Mouse (Mus musculus) cerebellum, adult 9-10 months (tissue): ENCODE data around the gene Pitpna.

Source experiments
- DNase-seq: peaks from one replicate; pipeline ENCODE4 v3.0.0; 2022

Gene Pitpna

DNA sequence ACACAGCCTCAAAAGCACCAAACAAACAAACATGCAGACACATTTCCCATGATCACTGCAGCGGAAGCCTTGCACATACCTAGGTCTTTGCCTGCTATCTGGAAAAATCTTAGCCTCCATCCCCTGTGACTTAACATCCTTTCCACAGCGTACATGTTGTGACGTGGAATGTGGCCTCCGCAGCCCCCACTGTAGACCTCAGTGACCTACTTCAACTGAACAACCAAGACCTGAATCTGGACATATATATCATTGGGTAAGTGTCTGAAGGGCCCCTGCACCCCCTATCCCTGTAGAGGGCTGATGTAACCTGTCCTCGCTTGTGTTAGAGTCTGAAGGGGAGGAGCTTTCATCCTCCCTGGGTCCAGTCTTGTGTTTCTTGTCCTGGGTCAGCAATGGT lies 45.0 kb downstream of the Pitpna start:
- no peak for DNase-seq

DNA sequence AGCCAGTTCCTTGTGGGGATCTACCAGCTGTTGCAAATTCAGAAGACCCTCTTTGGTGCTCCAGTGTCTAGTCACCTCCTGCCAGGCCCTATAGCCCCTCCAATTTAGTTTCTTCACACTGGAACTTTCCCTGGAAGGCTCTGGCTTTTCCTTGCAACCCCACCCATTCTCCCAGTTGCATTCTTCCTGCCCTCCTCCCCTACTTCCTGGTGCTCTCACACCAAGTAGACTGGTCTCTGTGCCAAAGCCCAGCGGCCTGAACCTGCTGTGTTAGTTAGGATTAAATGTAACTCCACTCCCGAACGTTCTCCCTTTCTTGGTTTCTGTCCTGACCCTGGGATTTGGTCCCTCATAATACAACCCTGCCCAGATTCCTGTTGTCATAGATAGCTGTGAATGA lies 46.9 kb downstream of the Pitpna start:
- no peak for DNase-seq

DNA sequence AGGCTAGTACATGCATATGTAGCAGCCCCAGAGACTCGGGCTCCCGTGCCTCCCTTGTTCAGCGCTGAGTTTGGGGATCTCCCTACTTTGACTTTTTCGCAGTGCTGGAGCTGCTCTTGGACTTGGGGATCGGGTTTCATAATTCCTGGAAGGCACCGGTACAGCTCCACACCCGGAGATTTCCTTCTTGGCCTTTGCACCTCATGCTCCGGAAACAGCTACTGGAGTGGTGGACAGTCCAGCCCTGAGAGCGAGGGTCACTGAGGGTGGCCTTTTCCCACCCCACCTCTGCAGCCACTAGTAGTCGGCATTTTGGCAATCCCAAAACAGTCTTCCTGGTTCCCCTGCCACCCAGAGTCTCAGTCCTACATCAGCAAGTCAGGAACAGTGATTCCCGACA lies 47.4 kb downstream of the Pitpna start:
- DNase-seq: no peak

DNA sequence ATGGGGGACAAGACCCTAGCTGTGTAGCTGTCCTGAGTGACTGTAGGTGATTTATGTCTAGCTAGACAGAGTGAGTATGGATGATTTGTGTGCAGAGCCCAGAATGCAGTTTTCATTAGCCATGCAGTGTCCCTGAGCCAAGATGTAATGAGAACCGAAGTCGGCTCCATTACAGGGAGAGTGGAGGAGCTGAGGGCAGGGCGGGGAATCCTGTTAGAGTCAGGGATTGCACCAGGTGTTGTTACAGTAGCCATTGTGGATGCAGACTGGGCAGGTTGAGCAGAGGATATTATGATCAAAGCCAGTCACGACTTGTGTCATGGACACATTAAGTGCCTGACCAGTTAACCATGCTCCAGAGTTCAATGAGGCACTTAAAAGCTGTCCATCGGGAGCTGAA lies 55.4 kb downstream of the Pitpna start:
- no peak for DNase-seq

DNA sequence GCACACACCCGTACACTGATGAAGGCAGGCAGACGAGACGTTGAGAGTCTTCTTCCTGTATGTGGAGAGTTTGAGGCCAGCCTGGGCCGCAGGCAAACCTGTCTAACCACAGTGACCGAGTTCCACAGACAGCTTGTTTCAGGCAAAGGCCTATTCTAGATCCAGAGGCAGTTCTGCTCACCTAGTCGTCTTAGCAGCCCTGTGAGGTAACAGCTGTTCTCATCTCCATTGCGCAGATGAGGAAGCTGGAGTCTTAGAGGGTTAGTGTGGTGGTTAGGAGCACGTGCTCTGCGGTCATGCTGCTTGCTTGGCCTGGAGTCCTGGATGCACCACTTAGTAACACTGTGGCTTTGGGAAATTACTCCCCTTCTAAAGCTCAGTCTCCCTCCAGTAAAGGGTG lies 56.8 kb downstream of the Pitpna start:
- DNase-seq: no peak

DNA sequence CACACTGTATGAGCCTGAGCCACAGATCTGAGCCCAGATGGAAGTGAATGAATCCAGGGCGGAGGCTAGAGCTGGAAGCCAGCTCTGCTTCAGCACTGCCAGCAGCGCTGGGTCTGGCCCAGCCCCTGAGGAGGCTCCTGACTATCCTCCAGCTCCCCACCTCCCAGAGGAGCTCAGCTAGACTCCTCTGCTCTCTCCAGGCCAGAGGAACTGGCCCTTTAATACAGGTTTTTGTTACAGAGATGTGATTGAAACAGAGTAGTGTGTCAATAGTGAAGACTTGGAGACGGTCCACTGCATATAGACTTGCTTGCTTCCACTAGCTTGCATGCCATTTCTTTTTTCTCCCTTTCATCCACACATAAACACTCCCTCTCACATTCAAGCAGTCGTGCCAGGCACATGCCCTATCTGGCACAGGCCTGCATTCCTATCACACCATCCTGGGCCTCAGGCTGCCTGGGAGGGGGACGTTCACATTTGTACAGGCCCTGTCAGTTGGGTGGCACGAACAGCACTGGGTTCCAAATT lies 59.8 kb downstream of the Pitpna start:
- peak; percentile 65 for DNase-seq

DNA sequence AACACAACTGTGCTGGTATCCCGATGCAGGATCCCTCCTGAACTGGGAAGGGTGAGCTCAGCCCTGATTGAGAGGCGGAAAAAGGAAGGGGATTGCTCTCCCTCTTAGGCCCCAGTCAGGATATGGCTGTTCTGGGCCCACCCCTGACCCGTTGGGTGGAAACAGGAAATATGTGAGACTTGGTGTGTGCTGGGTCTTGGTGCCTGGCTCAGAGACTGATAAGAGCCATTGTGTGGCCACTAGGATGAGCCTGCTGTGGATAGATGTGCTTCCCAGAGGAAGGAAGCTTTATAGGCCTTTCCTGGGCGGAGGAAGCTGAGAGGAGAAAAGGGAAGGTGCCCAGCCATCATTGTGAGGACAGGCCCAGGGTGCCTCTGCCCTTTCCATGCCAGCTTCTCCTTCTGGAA lies 61.3 kb downstream of the Pitpna start:
- DNase-seq: no peak

DNA sequence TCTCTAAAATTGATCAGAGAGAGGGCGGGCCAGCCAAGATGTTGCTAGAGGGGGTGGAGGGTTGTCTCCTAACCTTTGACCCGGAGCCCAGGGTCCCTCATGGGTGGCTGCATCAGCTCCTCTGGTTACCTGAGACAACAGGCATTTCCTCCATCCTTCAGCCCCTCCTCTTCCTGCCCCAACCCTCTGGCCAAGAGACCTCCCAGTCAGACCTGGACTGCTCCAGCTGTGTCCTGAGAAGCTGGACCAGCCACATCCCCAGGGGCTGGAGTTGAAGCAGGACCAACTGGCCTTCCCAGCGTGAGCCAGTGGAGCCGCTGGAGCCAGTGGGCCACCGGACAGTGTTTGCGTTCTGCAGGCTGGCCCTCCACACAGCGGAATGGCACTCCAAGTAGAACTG lies 62.4 kb downstream of the Pitpna start, which contains the start of gene Myo1c:
Gene Myo1c, plus strand, starts transcription at position 194 of the 400 bp plus-strand sequence.
- no peak for DNase-seq

DNA sequence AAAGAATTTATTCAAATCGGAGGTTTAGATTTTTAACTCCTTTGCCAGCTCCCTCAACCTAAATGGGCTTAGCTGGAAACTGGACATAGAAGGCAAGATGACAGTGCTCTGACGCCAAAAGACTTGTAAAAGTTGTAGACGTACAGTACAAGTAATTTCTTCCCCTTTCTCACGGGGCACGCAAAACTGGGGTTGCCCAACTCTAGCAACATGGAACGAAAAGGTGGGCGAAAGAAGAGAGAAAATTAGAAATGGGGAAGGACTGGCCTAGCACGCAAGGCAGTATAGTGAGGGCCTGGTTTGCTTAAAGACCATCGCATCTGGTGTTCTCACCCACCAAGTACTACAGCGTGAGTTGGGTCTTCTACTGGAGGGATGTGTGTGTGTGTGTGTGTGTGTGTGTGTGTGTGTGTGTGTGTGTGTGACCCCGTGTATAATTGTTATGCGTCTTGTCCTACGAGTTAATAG lies 63.1 kb downstream of the Pitpna start:
- peak; percentile 51 for DNase-seq

DNA sequence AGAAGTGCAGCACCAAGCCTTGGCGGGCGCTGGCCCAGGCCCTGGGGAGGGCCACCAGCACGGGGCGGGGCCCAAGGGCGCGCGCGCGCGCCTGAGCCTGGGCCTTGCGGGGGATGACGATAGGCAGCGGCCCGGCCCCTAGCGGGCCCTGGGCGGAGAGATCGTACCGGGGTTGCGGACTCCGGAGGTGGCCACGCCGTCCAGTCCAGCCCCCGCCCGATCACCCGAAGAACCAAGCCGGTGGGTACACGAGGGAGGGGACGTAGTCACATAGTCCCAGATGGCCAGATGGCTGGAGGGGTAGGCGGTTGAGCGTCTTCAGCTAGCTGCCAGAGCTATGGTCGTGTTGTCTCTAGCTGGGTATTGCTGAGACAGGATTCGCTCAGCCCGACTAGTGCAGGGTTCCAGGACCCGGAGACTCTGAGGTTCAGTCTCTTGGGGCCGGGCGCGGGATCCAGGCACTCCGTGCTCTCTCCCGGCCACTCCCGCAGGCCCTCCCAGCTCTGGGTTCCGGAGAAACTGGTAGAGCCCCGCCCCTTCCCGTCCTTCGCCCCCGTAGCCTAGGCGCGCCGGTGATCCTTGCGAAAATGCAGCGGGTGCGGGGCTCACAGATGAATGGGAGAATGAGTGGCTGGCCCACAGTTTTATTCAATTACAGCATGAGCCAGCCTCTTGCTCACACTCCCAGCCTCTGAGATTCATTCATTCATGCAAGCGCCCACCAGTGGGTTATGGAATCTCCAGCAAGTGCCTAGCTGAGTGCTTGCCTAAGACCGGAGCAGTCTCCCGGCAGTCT lies 63.7 kb downstream of the Pitpna start:
- DNase-seq: peak; percentile 83

DNA sequence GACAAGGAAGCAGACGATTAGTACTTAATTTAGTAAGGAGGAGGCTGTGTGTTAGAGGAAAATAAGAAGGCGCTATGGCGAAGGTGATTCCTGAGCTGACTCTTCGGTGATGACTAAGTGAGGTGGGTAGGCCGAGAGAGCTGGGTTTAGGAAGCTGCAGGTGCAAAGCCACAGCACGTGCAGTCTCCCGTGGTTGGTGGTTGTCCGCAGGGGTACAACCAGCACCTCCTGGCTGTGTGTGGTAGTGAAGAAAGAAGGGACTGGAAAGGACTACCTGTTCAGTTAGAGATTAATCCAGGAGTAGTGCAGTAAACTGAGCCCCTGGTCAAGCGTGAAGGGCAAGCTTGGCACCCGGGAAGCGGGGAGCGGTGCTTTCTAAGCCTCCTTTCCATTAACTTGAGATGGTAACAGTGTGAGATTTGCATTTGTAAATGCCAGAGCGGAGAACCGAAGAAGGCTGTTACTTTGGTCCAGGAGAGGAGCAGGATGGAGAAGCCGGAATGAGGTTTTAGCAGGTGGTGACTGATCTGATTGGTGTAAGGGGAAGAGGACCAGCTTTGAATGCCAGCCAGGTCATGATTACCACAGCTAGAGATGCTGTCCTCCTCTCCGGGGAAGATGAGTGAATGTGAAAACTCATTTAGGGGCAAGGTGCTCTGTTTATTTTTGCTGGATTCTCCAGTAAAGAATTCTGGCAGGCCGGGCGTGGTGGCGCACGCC lies 64.5 kb downstream of the Pitpna start:
- DNase-seq: no peak

DNA sequence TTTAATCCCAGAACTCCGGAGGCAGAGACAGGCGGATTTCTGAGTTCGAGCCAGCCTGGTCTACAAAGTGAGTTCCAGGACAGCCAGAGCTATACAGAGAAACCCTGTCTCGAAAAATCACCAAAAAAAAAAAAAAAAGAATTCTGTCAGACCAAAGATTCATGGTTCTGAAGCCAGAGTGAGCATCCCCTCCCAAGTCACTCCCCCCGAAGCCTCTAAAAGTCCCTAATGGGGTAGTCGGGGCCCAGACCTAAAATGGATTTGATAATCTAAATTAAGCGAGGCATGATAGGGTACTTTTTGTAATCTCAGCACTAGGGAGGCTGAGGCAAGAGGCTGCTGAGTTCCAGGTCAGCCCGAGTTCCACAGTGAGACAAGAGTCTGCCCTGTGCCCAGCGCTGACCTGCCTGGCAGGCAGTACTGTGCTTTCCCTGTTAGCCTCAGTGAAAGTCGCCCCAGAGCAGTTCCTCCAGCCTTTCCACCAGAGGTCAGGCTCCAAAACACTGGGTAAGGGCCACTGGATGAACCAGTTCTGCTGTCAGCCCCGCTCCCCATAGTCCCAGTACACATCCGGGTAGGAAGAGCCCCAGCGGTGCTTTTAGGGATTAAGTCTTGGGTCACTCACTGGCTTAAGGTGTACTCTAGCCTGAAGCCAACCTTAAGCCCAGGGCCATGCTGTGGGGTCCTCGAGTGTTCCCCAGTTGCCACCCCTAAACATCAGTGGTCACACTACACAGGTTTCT lies 65.2 kb downstream of the Pitpna start:
- DNase-seq: no peak

DNA sequence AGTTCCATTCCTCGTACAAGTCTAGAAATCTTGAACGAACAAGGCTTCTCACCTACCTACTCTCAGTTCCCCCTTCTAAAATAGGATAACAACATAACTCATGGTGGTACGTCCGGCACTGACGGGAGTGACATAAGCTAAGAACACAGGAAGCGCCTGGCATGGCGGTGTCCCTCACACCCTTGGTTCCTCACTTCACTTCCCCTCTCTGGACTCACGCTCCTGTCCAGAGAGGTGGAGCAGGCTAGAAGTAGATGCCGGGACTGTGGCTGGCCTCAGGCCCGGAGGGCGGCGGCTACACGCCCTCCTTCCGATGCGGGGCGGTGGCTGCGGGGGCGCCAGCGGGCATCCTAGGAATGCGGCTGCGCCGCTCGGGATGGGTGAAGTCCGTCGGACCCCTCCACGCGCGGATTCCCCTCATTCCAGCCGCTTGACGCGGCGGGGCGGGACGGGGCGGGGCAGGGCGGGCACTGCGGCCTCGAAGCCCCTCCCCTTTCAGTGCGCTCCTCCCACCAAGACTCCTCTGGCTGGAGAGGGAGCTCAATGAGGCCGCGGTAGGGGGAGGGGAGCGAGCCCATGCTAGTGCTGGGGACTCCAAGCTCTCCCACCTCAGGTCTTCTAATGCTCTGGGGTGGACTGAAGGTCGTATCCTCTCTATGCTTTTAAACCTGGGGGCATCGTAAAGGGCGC lies 66.0 kb downstream of the Pitpna start:
- DNase-seq: peak; percentile 77

DNA sequence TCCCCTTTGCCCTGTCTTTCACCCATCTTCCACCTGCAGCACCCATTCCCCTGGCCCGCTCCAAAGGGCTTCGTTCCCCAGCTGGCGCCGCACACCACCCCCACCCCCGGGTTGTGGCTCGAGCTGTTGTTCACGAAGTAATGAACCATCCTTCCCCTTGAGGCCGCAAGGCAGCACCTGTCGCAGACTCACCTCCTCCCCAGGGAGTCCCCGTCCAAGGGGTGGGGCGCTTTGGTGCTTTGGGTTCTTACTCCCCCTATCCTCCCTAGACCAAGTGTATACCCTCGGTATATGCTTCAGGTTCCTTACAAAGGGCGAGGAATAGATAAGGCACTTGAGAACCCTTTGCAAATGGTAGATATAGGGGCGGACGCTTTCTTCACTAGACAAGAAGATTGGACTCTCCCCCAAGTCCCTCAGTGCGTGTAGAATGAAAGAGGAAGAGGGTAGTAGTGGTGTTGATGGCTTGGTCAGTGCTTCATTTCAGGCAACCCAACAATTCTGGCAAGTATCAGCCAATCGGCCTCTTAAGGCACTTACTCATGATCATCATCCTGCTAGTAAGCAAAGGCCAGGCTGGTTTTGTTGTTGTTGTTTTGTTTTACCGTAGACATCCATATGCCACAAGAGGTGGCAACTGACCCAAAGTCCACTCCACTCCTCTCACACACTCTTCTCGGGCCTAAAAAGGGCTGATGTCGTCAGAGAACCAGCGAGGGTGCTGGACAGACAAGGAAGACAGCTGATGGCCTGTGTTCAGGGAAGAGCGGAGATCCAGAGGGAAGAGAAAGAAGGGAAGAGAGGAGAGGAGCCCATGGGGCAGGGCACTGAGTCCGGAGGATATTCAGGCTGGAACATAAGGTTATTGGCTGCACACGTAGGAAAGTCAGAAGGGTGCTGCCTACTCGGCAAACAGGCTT lies 66.8 kb downstream of the Pitpna start:
- no peak for DNase-seq

DNA sequence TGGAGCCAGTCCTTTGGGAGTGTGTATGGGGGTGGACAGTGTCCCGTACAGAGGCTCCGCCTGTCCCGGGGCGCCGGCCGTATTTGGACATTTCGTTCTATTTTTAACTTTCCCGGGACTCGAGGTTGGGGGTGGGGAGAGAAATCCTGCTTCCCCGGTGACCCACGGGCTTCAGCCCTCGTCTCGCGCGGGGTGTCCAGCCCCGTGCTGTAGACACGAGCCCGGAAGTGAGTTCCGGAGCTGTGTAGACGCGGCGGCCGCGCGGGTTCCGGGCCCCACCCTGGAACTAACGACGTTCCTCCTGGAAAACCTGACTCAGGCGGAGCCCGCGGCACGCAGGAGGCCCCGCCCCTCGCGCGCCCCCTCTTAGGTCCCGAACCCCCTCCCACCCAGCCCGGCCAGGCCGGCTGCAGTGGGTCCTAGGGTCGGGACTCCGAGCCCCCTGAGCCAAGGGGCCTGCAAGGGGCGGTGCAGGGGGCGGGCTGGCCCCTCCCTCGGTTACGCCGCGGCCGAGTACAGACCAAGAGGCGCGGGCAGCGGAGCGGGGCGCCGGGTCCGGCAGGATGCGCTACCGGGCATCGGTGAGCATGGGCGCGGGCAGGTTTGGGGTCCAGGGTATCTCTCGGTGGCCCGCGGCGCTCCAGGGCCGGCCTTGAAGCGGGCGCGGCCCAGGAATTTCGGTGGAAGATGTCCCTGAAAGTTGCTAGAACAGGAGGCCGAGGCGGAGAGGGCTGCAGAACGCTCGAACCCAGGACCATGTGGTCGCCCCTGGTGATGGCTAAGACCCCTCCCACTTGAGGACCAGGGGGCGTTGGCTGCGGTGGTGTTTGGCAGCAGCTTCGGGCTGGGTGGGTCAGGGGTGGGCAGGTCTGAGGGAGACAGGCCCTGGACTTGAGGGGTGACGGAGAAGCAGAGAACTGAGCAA lies 68.0 kb downstream of the Pitpna start:
- DNase-seq: peak; percentile 68

DNA sequence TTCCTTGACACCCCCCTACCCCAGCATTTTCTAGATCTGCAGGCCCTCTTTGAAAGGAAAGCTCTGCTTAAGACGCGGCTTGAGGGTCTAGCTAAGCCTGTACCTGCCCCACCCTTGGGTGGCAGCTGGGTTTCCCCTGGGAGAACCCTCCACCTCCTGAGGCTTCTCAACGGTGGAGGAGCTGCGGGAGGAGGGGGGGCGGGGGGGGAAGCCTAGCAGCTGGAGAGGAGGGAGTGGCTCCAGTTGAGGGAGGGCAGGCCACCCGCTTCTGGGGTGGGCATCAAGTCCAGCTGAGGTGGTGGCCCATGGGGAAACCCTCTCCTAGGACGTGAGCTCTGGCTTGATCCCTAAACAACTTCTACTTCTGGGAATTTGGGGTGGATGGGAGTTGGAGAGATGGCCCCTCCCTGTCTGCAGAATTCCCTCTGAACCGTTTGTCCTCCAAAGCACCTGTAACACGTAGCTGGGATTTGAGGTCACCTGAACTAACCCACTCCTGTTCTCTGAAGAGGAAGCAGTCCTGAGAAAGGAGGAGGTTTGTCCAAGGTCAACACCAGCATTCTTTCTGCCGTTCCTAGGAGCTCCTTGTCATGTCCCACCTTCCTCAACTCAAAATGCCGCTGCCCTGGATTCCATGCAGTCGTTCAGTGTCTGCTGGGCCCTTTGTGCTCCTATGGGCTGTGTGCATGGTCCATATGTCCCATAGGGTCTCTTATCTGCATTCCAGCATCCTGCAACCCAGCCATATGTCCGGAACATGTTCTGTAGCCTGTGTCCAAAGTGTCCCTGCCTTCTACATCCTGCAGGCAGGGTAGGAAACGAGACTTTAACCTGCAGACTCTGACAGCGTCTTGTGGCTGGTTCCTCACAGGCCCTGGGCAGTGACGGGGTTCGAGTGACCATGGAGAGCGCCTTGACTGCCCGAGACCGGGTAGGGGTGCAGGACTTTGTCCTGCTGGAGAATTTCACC lies 69.0 kb downstream of the Pitpna start:
- DNase-seq: no peak

DNA sequence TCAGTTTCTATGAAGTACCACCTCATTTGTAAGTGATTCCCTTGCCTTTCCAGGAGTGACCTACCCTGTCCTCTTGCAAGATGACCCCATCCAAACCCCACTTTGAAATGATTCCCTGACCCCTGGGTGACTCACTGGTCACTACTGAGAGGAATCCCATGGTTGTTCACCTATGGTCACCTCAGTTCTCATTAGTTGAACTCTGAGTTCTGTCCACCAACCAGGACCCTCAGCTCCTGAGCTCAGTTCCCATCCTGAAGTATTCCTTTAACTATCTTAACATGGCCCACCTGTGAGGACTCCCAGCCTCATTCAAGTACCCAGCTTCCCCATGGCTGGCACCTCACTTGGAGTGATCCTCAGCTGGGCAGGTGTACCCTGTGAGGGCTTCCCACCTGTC lies 69.9 kb downstream of the Pitpna start:
- no peak for DNase-seq

DNA sequence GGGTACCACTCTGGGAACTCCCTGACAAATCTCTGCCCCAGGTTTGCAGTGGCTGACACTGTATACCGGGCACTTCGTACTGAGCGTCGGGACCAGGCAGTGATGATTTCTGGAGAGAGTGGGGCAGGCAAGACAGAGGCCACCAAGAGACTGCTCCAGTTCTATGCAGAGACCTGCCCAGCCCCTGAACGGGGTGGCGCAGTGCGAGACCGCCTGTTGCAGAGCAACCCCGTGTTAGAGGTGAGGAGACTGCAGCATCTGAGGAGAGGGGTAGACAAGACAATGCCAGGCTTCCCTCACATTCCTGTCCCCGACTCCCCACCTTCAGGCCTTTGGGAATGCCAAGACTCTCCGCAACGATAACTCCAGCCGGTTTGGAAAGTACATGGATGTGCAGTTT lies 70.4 kb downstream of the Pitpna start:
- DNase-seq: no peak
